Mouse (Mus musculus): Measurements from ENCODE around the gene Aknad1.

GRCm38 (mm10) chr3:108794780-108795179, 55.3 kb downstream of the Aknad1 start:
- TF ChIP-seq POLR2A (IDR thresholded peaks at IDR 0.05; ENCODE audit: borderline replicate concordance, low read depth, low read length) (no peak), CTCF (IDR thresholded peaks at IDR 0.05; ENCODE audit: low read depth, low read length) (no peak)

All from bone marrow macrophage, adult 2 months (primary cell).